Mouse (Mus musculus) olfactory bulb, adult 2 months (tissue): ENCODE measurements around the gene Iqch.

Experiments used
- CTCF ChIP-seq: fragments of 200-500 bp; IDR thresholded peaks from 2 replicates; pipeline ENCODE4 v1.5.1; 2012; ENCODE audit warnings: low read depth, mild to moderate bottlenecking, low read length, moderate library complexity; ENCODE audit not compliant: insufficient read depth
- POLR2A ChIP-seq: fragments of 200-500 bp; IDR thresholded peaks from 2 replicates; pipeline ENCODE4 v1.6.1; 2012; ENCODE audit warnings: mild to moderate bottlenecking, low read depth, low read length, moderate library complexity; ENCODE audit not compliant: insufficient read depth

DNA sequence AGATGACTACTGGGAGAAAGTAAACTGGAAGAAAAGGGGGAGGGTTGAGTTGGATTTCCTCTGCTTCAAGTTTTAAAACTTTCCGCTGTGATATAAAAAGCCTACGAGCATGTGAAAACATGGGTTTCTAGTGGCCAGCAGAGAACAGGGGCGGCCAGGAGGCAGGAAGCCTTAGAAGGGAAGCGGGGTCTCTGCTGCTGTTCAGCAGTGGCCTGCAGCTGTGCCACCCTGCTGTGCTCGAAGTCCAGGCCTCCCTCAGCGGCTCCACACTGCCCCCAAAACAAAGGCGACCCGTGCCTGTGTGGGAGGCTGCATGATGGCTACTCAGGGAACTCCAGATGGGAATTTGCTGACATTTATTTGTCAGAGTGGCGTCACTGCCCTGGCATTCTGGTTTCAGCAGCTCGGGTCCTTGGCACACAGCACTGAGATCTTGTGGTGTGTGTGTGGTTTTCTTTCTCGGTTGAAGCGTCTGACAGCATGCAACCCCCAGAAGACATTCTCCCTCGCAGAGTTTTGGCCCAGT is 8.6 kb upstream of the Iqch start:
- TF ChIP-seq POLR2A (no peak), CTCF (no peak)
